Mouse (Mus musculus): ENCODE results near the gene Ptpn21. TPM values are rescaled to one million over a fixed set of nuclear protein-coding genes. Genes with fewer than 3 reads are reported as not detected.

Ptpn21 gene
- polyA plus RNA-seq, 1 experiment: not detected

- H3K36me3 ChIP-seq (ENCODE audit: control insufficient read depth): no peaks in the 10 kb centered on the region
- no peaks in the 10 kb centered on the region for H3K27me3 ChIP-seq (ENCODE audit: control insufficient read depth)
These were observed 24.4 kb downstream of the Ptpn21 start for GRCm38 (mm10) chr12:98712819-98713218.

DNA sequence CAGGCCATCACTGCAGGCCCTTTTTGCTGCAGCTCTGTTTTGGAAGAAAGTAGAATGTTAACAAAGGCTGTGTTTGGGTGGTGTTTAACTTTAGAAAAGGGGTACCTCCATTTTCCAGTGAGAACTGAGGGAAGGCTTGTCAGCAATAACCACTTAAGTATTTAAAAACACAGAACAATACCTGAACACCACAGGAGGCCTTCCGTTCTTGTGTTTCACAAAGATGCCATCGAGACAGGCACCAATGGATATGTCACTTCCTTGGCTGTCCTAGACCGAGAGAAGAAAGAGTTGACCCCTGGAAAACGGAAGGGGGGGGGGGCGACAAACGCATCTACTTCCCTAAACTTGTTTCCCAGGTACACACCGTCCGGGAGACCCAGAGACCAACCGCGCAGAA is 33.2 kb downstream of the Ptpn21 start:
- H3K4me1 ChIP-seq (ENCODE audit: control insufficient read depth): no peaks in the 10 kb centered on the region
- H3K9me3 ChIP-seq (ENCODE audit: control insufficient read depth, low read length): no peaks in the 10 kb centered on the region
- peaks cover 2% of the 10 kb centered on the region; the same call in 1 of the 2 replicates for H3K36me3 ChIP-seq (ENCODE audit: control insufficient read depth)
- no peak for TF ChIP-seq TAL1 (IDR thresholded peaks at IDR 0.05; ENCODE audit: low read length)
- no peak for TF ChIP-seq GATA1 (IDR thresholded peaks at IDR 0.05; ENCODE audit: low read length)
- no peaks in the 10 kb centered on the region for H3K27me3 ChIP-seq (ENCODE audit: control insufficient read depth)
- no peak overlapping the region for H3K4me3 ChIP-seq (replicated peaks)

More at GRCm38 (mm10) chr12:98712819-98713218, 24.4 kb downstream of the Ptpn21 start:
- no peak for TF ChIP-seq TAL1 (IDR thresholded peaks at IDR 0.05; ENCODE audit: low read length)
- no peak for TF ChIP-seq GATA1 (IDR thresholded peaks at IDR 0.05; ENCODE audit: low read length)
- no peaks in the 10 kb centered on the region for H3K9me3 ChIP-seq (ENCODE audit: control insufficient read depth, low read length)
- H3K4me3 ChIP-seq (replicated peaks): no peak overlapping the region
- no peaks in the 10 kb centered on the region for H3K4me1 ChIP-seq (ENCODE audit: control insufficient read depth)

GRCm38 (mm10) chr12:98703554-98703953 is 33.7 kb downstream of the Ptpn21 start:
- no peaks in the 10 kb centered on the region for H3K4me1 ChIP-seq (ENCODE audit: control insufficient read depth)
- no peaks in the 10 kb centered on the region for H3K27me3 ChIP-seq (ENCODE audit: control insufficient read depth)
- H3K4me3 ChIP-seq (replicated peaks): no peak overlapping the region
- TF ChIP-seq GATA1 (IDR thresholded peaks at IDR 0.05; ENCODE audit: low read length) (no peak), TAL1 (IDR thresholded peaks at IDR 0.05; ENCODE audit: low read length) (no peak)
- no peaks in the 10 kb centered on the region for H3K9me3 ChIP-seq (ENCODE audit: control insufficient read depth, low read length)
- H3K36me3 ChIP-seq (ENCODE audit: control insufficient read depth): peaks cover 2% of the 10 kb centered on the region; the same call in 1 of the 2 replicates

DNA sequence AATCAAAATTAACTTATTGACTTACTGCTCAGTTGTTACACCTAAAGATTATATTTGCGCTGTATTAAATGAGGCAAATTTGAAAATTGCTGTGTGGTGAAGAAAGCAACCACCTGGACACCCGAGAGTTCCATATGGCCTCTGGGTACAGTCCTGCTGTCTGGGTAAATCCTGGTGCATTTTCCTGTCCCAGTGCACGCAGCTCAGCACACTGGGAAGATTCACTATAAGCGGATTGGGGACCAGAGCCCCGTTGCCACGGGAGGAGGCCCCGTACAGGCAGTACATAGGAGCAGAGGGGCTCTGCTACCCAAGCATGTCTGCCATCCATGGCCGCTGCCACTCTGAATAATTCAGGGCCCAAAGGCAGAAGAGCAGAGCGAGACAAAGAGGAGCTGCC is 35.6 kb downstream of the Ptpn21 start:
- TF ChIP-seq TAL1 (IDR thresholded peaks at IDR 0.05; ENCODE audit: low read length) (no peak), GATA1 (IDR thresholded peaks at IDR 0.05; ENCODE audit: low read length) (no peak)
- H3K4me3 ChIP-seq (replicated peaks): no peak overlapping the region
- H3K9me3 ChIP-seq (ENCODE audit: control insufficient read depth, low read length): no peaks in the 10 kb centered on the region
- H3K27me3 ChIP-seq (ENCODE audit: control insufficient read depth): no peaks in the 10 kb centered on the region
- H3K4me1 ChIP-seq (ENCODE audit: control insufficient read depth): no peaks in the 10 kb centered on the region
- peaks cover 2% of the 10 kb centered on the region; the same call in 1 of the 2 replicates for H3K36me3 ChIP-seq (ENCODE audit: control insufficient read depth)

DNA sequence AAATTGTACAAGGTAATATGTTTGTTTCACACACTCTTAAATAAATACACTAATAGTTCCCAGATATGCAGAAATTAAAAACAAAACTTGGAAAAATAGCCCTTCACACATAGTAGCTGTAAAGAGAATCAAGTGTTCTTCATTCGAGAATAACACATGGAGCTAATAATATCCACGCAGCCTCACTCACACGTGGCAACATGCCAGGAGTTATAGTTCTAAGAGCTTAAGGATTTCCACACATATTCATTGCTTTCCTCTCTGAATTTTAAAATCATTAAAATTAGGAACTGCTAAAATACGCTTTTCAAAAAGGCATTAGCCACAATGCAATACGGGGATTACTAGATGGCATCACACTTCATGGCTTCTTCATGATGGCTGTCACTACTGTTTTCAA is 40.0 kb downstream of the Ptpn21 start:
- TF ChIP-seq GATA1 (IDR thresholded peaks at IDR 0.05; ENCODE audit: low read length) (no peak), TAL1 (IDR thresholded peaks at IDR 0.05; ENCODE audit: low read length) (no peak)
- no peaks in the 10 kb centered on the region for H3K27me3 ChIP-seq (ENCODE audit: control insufficient read depth)
- no peaks in the 10 kb centered on the region for H3K4me1 ChIP-seq (ENCODE audit: control insufficient read depth)
- no peaks in the 10 kb centered on the region for H3K9me3 ChIP-seq (ENCODE audit: control insufficient read depth, low read length)
- H3K4me3 ChIP-seq (replicated peaks): no peak overlapping the region
- no peaks in the 10 kb centered on the region; the same call in 1 of the 2 replicates for H3K36me3 ChIP-seq (ENCODE audit: control insufficient read depth)

DNA sequence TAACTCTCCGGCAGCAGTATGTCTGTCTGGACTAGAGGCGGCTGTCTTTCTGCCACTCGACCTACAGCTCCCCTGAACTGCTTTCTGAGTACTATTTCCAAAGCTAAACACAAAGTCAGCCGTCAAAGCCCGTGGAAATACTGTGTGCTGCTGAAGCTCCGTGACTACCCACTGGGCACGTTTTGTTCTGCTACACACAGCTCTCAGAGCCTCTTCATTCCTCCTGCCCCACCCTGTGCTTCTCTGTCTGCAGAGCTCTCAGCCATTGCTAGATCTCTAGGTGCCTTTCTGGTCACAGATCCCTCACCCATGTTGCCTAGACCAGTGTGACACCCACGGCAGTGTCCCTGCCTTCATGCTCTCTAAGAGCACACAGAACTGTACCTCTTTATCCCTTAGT is 47.0 kb downstream of the Ptpn21 start:
- TF ChIP-seq GATA1 (IDR thresholded peaks at IDR 0.05; ENCODE audit: low read length) (no peak), TAL1 (IDR thresholded peaks at IDR 0.05; ENCODE audit: low read length) (no peak)
- Histone ChIP-seq H3K36me3 (ENCODE audit: control insufficient read depth) (peaks cover 6% of the 10 kb centered on the region; the same call in 1 of the 2 replicates), H3K4me1 (ENCODE audit: control insufficient read depth) (peaks cover 5% of the 10 kb centered on the region), H3K9me3 (ENCODE audit: control insufficient read depth, low read length) (no peaks in the 10 kb centered on the region), H3K4me3 (replicated peaks) (no peak overlapping the region), H3K27me3 (ENCODE audit: control insufficient read depth) (no peaks in the 10 kb centered on the region)

GRCm38 (mm10) chr12:98683574-98683973 is 53.6 kb downstream of the Ptpn21 start:
- Histone ChIP-seq H3K4me1 (ENCODE audit: control insufficient read depth) (peaks cover 5% of the 10 kb centered on the region), H3K9me3 (ENCODE audit: control insufficient read depth, low read length) (no peaks in the 10 kb centered on the region), H3K27me3 (ENCODE audit: control insufficient read depth) (no peaks in the 10 kb centered on the region), H3K36me3 (ENCODE audit: control insufficient read depth) (peaks cover under 1% of the 10 kb centered on the region; the same call in 1 of the 2 replicates), H3K4me3 (replicated peaks) (no peak overlapping the region)
- TF ChIP-seq TAL1 (IDR thresholded peaks at IDR 0.05; ENCODE audit: low read length) (no peak), GATA1 (IDR thresholded peaks at IDR 0.05; ENCODE audit: low read length) (no peak)

DNA sequence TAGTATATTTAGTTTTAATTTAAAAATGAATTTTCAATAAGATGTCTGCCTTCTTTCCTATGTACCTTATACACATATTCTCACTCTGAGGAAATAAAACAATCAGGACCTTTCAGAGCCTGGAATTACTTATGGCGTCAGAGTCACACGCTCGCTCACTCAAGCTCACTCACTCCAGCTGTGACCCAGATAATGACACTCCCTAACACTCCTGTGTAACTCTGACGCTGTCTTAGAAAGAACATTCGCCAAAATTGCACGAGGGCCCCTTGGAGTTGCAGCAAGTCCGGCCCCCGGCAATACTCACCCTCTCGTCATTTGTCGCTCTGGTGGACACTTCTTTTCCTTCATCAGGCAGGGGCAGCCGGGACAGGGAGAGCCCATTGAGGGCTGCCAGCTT is 54.0 kb downstream of the Ptpn21 start:
- no peak for TF ChIP-seq TAL1 (IDR thresholded peaks at IDR 0.05; ENCODE audit: low read length)
- no peak for TF ChIP-seq GATA1 (IDR thresholded peaks at IDR 0.05; ENCODE audit: low read length)

GRCm38 (mm10) chr12:98682196-98682595 is 55.0 kb downstream of the Ptpn21 start:
- TF ChIP-seq GATA1 (IDR thresholded peaks at IDR 0.05; ENCODE audit: low read length) (no peak), TAL1 (IDR thresholded peaks at IDR 0.05; ENCODE audit: low read length) (no peak)
- H3K9me3 ChIP-seq (ENCODE audit: control insufficient read depth, low read length): no peaks in the 10 kb centered on the region
- H3K36me3 ChIP-seq (ENCODE audit: control insufficient read depth): no peaks in the 10 kb centered on the region; the same call in 1 of the 2 replicates

More for the DNA sequence above, 54.0 kb downstream of the Ptpn21 start:
- H3K4me1 ChIP-seq (ENCODE audit: control insufficient read depth): peaks cover 5% of the 10 kb centered on the region
- H3K4me3 ChIP-seq (replicated peaks): no peak overlapping the region
- no peaks in the 10 kb centered on the region; the same call in 1 of the 2 replicates for H3K36me3 ChIP-seq (ENCODE audit: control insufficient read depth)
- H3K27me3 ChIP-seq (ENCODE audit: control insufficient read depth): no peaks in the 10 kb centered on the region
- H3K9me3 ChIP-seq (ENCODE audit: control insufficient read depth, low read length): no peaks in the 10 kb centered on the region

DNA sequence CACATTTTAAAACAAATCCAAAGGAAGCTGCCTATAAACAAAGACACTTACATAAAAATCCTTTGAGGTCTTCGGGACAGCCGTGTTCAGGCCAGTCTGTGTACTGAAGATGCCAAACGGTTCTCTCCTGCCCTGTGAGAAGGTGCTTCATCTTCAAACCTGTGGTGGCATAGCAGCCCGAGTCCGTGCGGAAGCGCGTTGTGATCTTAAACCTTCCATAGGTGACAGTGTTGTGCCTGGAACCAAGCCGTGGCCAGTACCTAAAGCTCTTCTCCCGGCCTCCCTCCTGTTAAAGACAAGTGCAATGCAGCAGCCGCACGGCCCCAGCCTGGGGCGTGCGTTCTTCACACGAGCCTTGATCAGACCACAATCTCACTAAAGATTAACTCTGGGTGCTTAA is 57.3 kb downstream of the Ptpn21 start:
- Histone ChIP-seq H3K36me3 (ENCODE audit: control insufficient read depth) (no peaks in the 10 kb centered on the region; the same call in 1 of the 2 replicates), H3K9me3 (ENCODE audit: control insufficient read depth, low read length) (no peaks in the 10 kb centered on the region), H3K4me3 (replicated peaks) (no peak overlapping the region), H3K27me3 (ENCODE audit: control insufficient read depth) (no peaks in the 10 kb centered on the region), H3K4me1 (ENCODE audit: control insufficient read depth) (no peaks in the 10 kb centered on the region; the same call in 1 of the 2 replicates)
- TF ChIP-seq TAL1 (IDR thresholded peaks at IDR 0.05; ENCODE audit: low read length): no peak

More at GRCm38 (mm10) chr12:98682196-98682595, 55.0 kb downstream of the Ptpn21 start:
- H3K27me3 ChIP-seq (ENCODE audit: control insufficient read depth): no peaks in the 10 kb centered on the region
- no peak overlapping the region for H3K4me3 ChIP-seq (replicated peaks)
- H3K4me1 ChIP-seq (ENCODE audit: control insufficient read depth): peaks cover 5% of the 10 kb centered on the region

All from erythroblast, embryonic 14.5 days (primary cell).